Mouse (Mus musculus) heart, postnatal 0 days (tissue): Measurements from ENCODE around the gene Gtf2i.

Source experiments
- CTCF ChIP-seq: IDR thresholded peaks from 2 replicates; pipeline ENCODE4 v1.5.1; 2016; ENCODE audit warnings: antibody characterized with exemption, control low read depth, low read depth
- EP300 ChIP-seq: IDR thresholded peaks from 2 replicates; pipeline ENCODE4 v1.6.1; 2016; ENCODE audit warnings: antibody characterized with exemption, low read depth

GRCm38 (mm10) chr5:134289935-134290560, 24.5 kb downstream of the Gtf2i start:
- no peak for TF ChIP-seq EP300
- no peak for TF ChIP-seq CTCF
